Mouse (Mus musculus) forebrain, embryonic 14.5 days (tissue): ENCODE measurements at regions not wholly inside any gene's neighbourhood (a gene's known extent, or its start where the extent isn't known, plus 50 kb on each side); places are given as distances from the start of the nearest gene placed in this dataset.

Experiments
- ATAC-seq: fragments of 200-750 bp; cut with Nextera tagmentation; 2 replicates; pipeline ENCODE4 v1.8.0; 2017; ENCODE audit warnings: mild to moderate bottlenecking, moderate library complexity
- DNase-seq: peaks from one replicate; pipeline ENCODE4 v3.0.0-alpha.2; 2015; ENCODE audit warnings: low spot score
- H3K27ac ChIP-seq: fragments of 300-500 bp; sonication (generic); 2 replicates; pipeline ENCODE4 v1.5.1; 2014; ENCODE audit warnings: low read depth, mild to moderate bottlenecking, control low read depth, low read length, moderate library complexity
- H3K27me3 ChIP-seq: fragments of 300-500 bp; sonication (generic); replicated peaks from 2 replicates; pipeline ENCODE4 v1.6.1; 2014; ENCODE audit warnings: low read length, control low read depth, mixed read lengths; ENCODE audit not compliant: control insufficient read depth, insufficient read depth
- H3K36me3 ChIP-seq: fragments of 300-500 bp; sonication (generic); 2 replicates; pipeline ENCODE4 v1.6.1; 2014; ENCODE audit warnings: low read length, control low read depth; ENCODE audit not compliant: control insufficient read depth, insufficient read depth
- H3K4me1 ChIP-seq: fragments of 300-500 bp; sonication (generic); 2 replicates; pipeline ENCODE4 v1.6.1; 2014; ENCODE audit warnings: antibody characterized with exemption, low read length, control low read depth; ENCODE audit not compliant: control insufficient read depth, insufficient read depth
- H3K4me2 ChIP-seq: fragments of 300-500 bp; sonication (generic); 2 replicates; pipeline ENCODE4 v1.6.1; 2014; ENCODE audit warnings: mild to moderate bottlenecking, control low read depth, low read length
- H3K4me3 ChIP-seq: fragments of 300-500 bp; sonication (generic); 2 replicates; pipeline ENCODE4 v1.5.1; 2014; ENCODE audit warnings: low read depth, low read length, control low read depth
- H3K9ac ChIP-seq: fragments of 300-500 bp; sonication (generic); 2 replicates; pipeline ENCODE4 v1.6.1; 2014; ENCODE audit warnings: mild to moderate bottlenecking, low read length, control low read depth, moderate library complexity
- H3K9me3 ChIP-seq: fragments of 300-500 bp; sonication (generic); replicated peaks from 2 replicates; pipeline ENCODE4 v1.6.1; 2016; ENCODE audit warnings: low read length, control low read depth, mixed read lengths; ENCODE audit not compliant: control insufficient read depth
- WGBS: fragments of 180-500 bp; shearing (Covaris S2); extraction: QIAGEN DNeasy Blood & Tissue Kit; methylation state at CpG from one replicate; pipeline ENCODE4 v1.1.7; 2014; 5-methylcytosine and 5-hydroxymethylcytosine counted together

DNA sequence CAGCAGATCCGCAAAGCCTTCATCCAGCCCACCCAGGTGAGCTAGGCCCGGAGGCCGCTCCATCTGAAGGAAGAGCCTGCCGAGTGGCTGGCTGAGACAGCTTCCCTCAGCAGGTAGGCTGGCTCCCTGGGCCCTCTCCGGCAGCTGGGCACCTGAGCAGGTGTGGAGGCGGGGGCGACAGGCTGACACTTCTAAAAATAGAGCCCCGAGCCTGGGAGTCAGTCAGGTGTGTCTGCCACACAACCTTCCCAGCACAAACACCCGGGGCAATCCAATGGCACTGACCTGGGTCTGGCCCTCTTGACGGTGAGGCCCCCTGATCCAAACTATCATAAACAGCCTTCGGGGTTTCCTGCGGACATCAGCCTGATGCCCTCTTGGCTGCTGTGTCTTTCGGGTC is 58.5 kb downstream of the Zfp36l2 start:
- Histone ChIP-seq H3K27me3 (no peaks in the 10 kb centered on the region), H3K4me2 (no peak overlapping the region), H3K9me3 (no peaks in the 10 kb centered on the region), H3K9ac (no peak overlapping the region), H3K27ac (no peak overlapping the region), H3K4me3 (no peak overlapping the region), H3K4me1 (no peaks in the 10 kb centered on the region), H3K36me3 (no peaks in the 10 kb centered on the region)
- DNase-seq (no peak), ATAC-seq (no peak)
- 72% methylated on average over 13 of the region's 13 CpGs for WGBS

DNA sequence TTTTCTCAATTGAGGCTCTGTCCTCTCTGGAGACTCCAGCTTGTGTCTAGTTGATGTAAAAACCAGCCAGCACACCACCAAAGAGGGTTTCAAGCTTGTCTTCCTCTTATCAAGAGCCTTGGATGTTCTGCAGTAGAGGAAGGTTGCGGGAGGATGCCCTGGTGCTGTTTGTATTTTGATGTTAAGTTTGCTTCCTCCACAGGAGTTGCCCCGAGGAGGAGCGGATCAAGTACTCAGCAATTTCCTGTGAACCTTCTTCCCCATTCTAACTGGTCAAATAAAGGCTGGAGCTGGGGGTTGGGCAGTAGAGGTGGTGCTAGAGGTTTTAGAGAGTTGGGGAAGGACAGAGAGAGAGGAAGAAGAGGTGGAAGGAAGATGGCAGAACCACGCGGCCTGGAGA is 59.5 kb downstream of the Zfp36l2 start:
- Histone ChIP-seq H3K4me2 (no peak overlapping the region), H3K4me3 (no peak overlapping the region), H3K4me1 (no peaks in the 10 kb centered on the region), H3K27me3 (no peaks in the 10 kb centered on the region), H3K9ac (no peak overlapping the region), H3K9me3 (no peaks in the 10 kb centered on the region), H3K36me3 (no peaks in the 10 kb centered on the region), H3K27ac (no peak overlapping the region)
- DNase-seq (no peak), ATAC-seq (no peak)
- 90% methylated on average over 5 of the region's 5 CpGs for WGBS

DNA sequence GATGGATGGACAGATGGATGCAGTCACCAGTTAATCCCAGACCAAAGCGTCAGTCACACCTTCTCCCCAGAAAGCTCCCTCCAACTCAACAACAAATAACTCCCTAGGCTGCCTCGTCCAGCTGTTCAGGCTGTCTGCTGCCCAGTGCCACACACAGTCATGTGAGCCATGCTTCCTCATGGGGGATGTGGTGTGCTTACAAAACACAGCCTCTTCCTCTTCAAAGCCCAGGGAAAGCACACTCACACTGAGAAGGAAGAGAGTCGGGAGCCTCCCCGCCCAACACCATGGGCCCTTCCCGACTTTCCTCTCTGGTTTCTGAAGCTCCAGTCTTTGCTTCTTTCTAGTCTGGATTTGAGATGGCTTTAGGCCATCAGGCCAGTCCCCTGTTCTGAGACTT is 61.6 kb downstream of the Zfp36l2 start:
- H3K36me3 ChIP-seq, result no peaks in the 10 kb centered on the region
- no peak overlapping the region for H3K4me3 ChIP-seq
- no peaks in the 10 kb centered on the region for H3K27me3 ChIP-seq
- no peak overlapping the region for H3K9ac ChIP-seq
- 77% methylated on average over 5 of the region's 5 CpGs for WGBS
- DNase-seq, result no peak
- no peaks in the 10 kb centered on the region for H3K9me3 ChIP-seq
- H3K27ac ChIP-seq, result no peak overlapping the region
- H3K4me2 ChIP-seq, result no peak overlapping the region
- no peak for ATAC-seq
- no peaks in the 10 kb centered on the region for H3K4me1 ChIP-seq

DNA sequence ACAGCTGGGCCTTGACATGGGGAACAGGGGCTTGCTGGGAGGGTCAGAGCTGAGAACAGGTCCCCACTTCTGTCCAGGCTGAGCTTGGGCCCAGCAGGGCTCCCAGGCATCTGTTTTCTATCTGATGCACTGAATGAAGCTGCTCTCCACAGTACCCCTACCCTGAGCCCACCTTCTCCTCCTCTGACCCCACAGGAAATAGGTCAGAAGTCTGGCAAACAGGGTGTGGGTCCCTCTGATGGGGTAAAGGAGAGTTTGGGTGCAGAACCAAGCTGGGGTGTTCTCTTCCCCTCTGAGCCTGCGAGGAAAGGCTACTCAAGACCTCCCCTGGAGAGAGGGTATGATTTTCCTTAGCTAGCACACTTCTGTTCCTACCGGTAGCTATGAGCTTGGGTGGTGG is 64.6 kb downstream of the Zfp36l2 start:
- DNase-seq, result no peak
- WGBS, result 95% methylated on average over 2 of the region's 2 CpGs
- no peak for ATAC-seq
- no peak overlapping the region for H3K4me3 ChIP-seq
- no peak overlapping the region for H3K27ac ChIP-seq
- no peak overlapping the region for H3K4me2 ChIP-seq
- no peaks in the 10 kb centered on the region for H3K4me1 ChIP-seq
- H3K9ac ChIP-seq, result no peak overlapping the region
- H3K36me3 ChIP-seq, result no peaks in the 10 kb centered on the region
- no peaks in the 10 kb centered on the region for H3K9me3 ChIP-seq
- H3K27me3 ChIP-seq, result no peaks in the 10 kb centered on the region

DNA sequence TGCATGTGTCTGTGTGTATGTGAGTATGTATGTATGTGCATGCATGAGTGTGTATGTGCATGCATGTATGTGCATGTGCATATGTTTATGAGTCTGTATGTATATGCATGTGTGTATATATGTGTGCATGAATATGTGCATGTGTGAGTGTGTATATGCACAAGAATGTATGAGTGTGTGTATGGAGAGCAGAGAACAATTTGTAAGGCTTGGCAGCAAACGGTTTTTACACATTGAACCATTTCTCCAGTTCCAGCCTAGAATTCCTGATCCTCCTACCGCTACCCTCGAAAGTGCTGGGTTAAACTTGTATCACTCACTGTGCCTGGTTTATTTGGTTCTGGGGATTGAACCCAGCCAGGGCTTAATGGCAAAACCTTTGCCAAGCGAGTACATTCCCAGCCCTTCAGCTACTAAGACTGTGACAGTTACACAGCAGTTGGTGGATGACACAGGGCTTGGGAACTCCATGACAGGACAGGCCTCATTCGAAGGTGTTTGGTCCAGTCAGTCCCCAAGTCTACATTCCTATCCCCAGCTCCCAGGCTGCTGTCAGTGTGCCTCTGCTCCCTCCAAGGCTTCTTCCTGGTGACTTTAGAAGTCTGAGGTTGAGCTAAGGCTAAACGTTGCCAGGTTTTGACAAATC is 65.1 kb downstream of the Zfp36l2 start:
- DNase-seq (no peak), ATAC-seq (no peak)
- no peaks in the 10 kb centered on the region for H3K27me3 ChIP-seq
- no peaks in the 10 kb centered on the region for H3K4me1 ChIP-seq
- no peak overlapping the region for H3K4me2 ChIP-seq
- no peak overlapping the region for H3K4me3 ChIP-seq
- 87% methylated on average over 6 of the region's 6 CpGs for WGBS
- no peak overlapping the region for H3K9ac ChIP-seq
- H3K36me3 ChIP-seq, result no peaks in the 10 kb centered on the region
- H3K9me3 ChIP-seq, result no peaks in the 10 kb centered on the region
- H3K27ac ChIP-seq, result no peak overlapping the region

DNA sequence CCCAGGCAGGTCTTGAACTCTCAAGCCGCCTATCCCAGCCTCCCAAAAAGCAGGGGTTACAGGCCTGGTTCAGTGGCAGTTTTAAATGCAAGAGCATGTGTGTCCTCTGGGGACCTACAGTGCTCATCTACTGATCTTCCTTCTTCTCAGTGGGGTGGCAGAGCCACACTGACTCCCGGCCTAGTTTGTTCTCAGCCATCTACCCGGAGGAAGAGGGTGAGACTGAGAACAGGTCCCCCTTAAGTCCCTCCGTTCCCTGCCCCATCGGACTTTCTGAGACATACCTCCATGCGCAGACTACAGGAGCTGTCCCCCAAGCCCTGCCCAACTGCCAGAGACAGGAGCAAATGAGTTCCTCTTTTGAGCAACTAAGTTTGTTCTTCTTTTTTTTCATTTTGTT is 66.5 kb downstream of the Zfp36l2 start:
- no peak overlapping the region for H3K9ac ChIP-seq
- H3K27ac ChIP-seq, result no peak overlapping the region
- DNase-seq (no peak), ATAC-seq (no peak)
- WGBS, result 75% methylated on average over 6 of the region's 6 CpGs
- H3K4me3 ChIP-seq, result no peak overlapping the region
- H3K27me3 ChIP-seq, result no peaks in the 10 kb centered on the region
- no peaks in the 10 kb centered on the region for H3K4me1 ChIP-seq
- no peak overlapping the region for H3K4me2 ChIP-seq
- H3K9me3 ChIP-seq, result no peaks in the 10 kb centered on the region
- no peaks in the 10 kb centered on the region for H3K36me3 ChIP-seq

DNA sequence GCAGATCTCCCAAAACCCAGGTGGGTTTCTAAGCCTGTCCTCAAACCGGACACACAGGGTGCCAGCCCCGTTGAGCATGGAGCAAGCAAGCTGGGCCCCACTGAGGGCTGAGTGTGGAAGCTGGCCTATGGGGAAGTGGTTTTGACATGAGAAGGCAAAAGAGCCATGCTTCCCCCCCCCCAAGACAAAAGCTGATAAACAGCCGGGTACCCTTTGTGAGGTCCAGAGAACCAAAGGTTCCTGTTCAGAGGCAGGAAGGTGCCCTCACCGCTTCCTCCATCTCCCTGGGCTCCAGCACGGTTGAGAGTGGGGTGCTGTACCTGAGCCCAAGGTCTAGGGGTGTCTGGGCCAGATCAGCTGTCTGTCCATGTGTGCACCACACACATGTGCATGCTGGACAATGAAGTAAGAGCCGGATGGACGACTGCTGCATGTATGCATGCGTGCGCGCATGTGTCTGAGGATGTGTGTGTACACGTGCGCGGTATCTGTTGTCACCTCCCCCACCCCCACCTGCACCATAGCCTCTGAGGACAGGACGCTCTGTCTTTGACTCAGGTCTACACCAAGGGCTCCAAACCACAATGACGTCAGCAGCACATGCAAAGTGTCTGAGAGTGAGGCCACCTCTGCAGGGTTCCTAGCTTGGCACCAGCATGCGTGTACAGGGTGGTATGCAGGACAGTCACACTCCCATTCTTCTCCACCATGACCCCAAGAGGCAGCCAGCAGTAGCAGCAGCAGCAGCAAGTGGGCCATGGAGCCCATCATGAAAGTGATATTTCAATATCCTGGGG is 68.3 kb downstream of the Zfp36l2 start:
- ATAC-seq (no peak), DNase-seq (no peak)
- no peaks in the 10 kb centered on the region for H3K27me3 ChIP-seq
- H3K4me2 ChIP-seq, result no peak overlapping the region
- WGBS, result 91% methylated on average over 16 of the region's 16 CpGs
- H3K9me3 ChIP-seq, result no peaks in the 10 kb centered on the region
- no peaks in the 10 kb centered on the region for H3K4me1 ChIP-seq
- no peak overlapping the region for H3K27ac ChIP-seq
- no peak overlapping the region for H3K9ac ChIP-seq
- no peak overlapping the region for H3K4me3 ChIP-seq
- H3K36me3 ChIP-seq, result no peaks in the 10 kb centered on the region

DNA sequence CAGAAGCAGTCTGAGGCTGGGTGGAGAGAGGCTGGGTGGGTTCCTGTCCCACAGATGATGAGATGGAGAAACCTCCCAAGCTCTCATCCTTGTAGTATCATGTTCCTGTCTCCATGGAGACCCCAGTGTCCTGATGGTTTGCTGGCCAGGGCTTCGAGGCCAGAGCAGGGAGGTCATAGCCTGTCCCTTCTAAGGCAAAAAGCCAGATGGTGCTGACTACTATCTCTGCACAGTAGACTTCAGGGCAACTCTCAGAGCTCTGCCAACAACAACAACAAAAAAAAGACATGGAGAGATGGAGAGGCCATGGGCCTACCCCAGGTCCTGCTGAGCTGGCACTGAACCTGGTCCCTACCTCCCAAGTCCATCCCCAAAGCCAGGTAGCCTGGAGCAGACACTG is 69.0 kb downstream of the Zfp36l2 start:
- Histone ChIP-seq H3K4me3 (no peak overlapping the region), H3K36me3 (no peaks in the 10 kb centered on the region), H3K9ac (no peak overlapping the region), H3K9me3 (no peaks in the 10 kb centered on the region), H3K27ac (no peak overlapping the region), H3K27me3 (no peaks in the 10 kb centered on the region), H3K4me1 (no peaks in the 10 kb centered on the region), H3K4me2 (no peak overlapping the region)
- ATAC-seq, result no peak
- WGBS, result 62% methylated on average over 1 of the region's 1 CpGs
- no peak for DNase-seq

DNA sequence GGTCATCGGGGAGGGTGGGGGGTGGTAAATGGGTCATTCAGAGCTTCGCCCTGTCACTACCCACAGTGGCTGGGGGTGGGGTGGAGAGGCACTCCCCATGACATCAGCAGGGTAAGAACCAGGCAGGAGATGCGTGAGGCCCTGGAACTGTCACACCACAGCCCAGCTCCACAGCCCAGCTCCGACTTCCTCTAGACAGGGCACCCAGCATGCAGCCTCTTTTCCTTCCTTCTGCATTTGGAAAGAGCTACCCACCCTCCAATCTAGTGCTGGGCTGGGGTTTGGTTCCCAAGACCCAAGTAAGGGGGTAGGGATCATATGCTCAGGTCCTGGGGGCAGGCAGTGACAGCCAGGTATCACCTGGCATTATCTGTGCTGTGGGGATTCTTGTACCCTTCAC is 69.5 kb downstream of the Zfp36l2 start:
- Histone ChIP-seq H3K9ac (no peak overlapping the region), H3K4me1 (no peaks in the 10 kb centered on the region), H3K4me3 (no peak overlapping the region), H3K4me2 (no peak overlapping the region), H3K36me3 (no peaks in the 10 kb centered on the region), H3K9me3 (no peaks in the 10 kb centered on the region), H3K27me3 (no peaks in the 10 kb centered on the region), H3K27ac (no peak overlapping the region)
- DNase-seq (no peak), ATAC-seq (no peak)
- whole genome bisulfite sequencing, result 91% methylated on average over 4 of the region's 4 CpGs
